Mouse (Mus musculus): ENCODE measurements around the gene Gm10668.
"Not testable (repeated sequence)": the region's sequence is repeated elsewhere in the genome, so short reads cannot be mapped to it uniquely, and the experiment has no call there.

The Gm10668 gene

GRCm38 (mm10) chr7:20730524-20730923, at the start of gene Gm10668:
TSS of gene Gm10668 (minus strand) at chr7:20730624.
- DNase-seq (ENCODE audit: low spot score): not testable (repeated sequence)

DNA sequence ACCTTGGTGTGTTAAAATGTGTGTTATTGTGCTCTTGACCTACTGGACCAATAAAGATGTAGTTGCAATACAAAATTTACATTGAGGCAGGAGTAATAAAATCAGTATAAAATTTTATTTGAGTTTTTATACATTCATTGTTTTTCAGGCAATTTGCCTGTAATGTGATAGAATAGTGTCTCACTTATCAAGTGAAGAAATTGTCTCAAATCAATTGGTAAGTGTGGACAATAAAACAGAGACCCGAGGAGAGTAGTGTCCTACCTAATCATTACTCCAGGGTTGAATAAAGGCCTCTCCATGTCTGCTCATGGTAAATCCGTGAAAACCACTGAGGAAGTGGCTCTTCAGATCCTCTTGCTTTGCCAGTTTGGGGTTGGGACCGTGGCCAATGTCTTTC, 40.5 kb upstream of the Gm10668 start, which contains the start of gene Vmn1r112:
Gene Vmn1r112, plus strand, starts transcription at position 301 of the 400 bp plus-strand sequence.
- DNase-seq (ENCODE audit: low spot score): not testable (repeated sequence)

DNA sequence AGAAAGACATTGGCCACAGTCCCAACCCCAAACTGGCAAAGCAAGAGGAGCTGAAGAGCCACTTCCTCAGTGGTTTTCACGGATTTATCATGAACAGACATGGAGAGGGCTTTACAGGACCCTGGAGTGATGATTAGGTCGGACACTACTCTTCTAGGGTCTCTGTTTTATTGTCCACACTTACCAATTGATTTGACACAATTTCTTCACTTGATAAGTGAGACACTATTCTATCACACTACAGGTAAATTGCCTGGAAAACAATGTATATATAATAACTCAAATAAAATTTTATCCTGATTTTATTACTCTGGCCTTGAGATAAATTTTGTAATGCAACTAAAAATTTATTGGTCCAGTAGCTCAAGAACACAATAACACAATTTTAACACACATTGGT, 27.3 kb downstream of the Gm10668 start, which contains the start of gene Vmn1r111:
Gene Vmn1r111, minus strand, starts transcription at position 101 of the 400 bp plus-strand sequence.
- DNase-seq (ENCODE audit: low spot score): not testable (repeated sequence)
